Mouse (Mus musculus) lung, embryonic 14.5 days (tissue): ENCODE measurements around the gene Gm13420. TPM values are rescaled to one million over a fixed set of nuclear protein-coding genes. Genes with fewer than 3 reads are reported as not detected.

ENCODE experiments used
- ATAC-seq: fragments of 200-750 bp; cut with Nextera tagmentation; 2 replicates; pipeline ENCODE4 v1.8.0; 2017; ENCODE audit warnings: mild to moderate bottlenecking, moderate TSS enrichment, moderate library complexity; ENCODE audit not compliant: insufficient read depth
- DNase-seq: peaks from one replicate; pipeline ENCODE4 v3.0.0-alpha.2; 2015
- H3K27ac ChIP-seq: fragments of 300-500 bp; sonication (generic); 2 replicates; pipeline ENCODE4 v1.5.1; 2014; ENCODE audit warnings: low read depth, mild to moderate bottlenecking, moderate library complexity
- H3K27me3 ChIP-seq: fragments of 300-500 bp; sonication (generic); 2 replicates; pipeline ENCODE4 v1.6.1; 2014; ENCODE audit warnings: low read length, control low read depth; ENCODE audit not compliant: insufficient read depth
- H3K36me3 ChIP-seq: fragments of 300-500 bp; sonication (generic); 2 replicates; pipeline ENCODE4 v1.6.1; 2014; ENCODE audit warnings: control low read depth; ENCODE audit not compliant: insufficient read depth
- H3K4me1 ChIP-seq: fragments of 300-500 bp; sonication (generic); 2 replicates; pipeline ENCODE4 v1.6.1; 2014; ENCODE audit warnings: antibody characterized with exemption, control low read depth; ENCODE audit not compliant: insufficient read depth
- H3K4me2 ChIP-seq: fragments of 300-500 bp; sonication (generic); 2 replicates; pipeline ENCODE4 v1.6.1; 2014; ENCODE audit warnings: mild to moderate bottlenecking
- H3K4me3 ChIP-seq: fragments of 300-500 bp; sonication (generic); 2 replicates; pipeline ENCODE4 v1.5.1; 2014; ENCODE audit warnings: low read depth, low read length
- H3K9ac ChIP-seq: fragments of 300-500 bp; sonication (generic); 2 replicates; pipeline ENCODE4 v1.6.1; 2014
- H3K9me3 ChIP-seq: fragments of 300-500 bp; sonication (generic); 2 replicates; pipeline ENCODE4 v1.6.1; 2016; ENCODE audit warnings: low read depth, low read length, control low read depth
- CTCF ChIP-seq: IDR thresholded peaks from 2 replicates; pipeline ENCODE4 v1.5.1; 2016; ENCODE audit warnings: antibody characterized with exemption, low read depth
- WGBS: fragments of 180-500 bp; shearing (Covaris S2); extraction: QIAGEN DNeasy Blood & Tissue Kit; methylation state at CpG from one replicate; pipeline ENCODE4 v1.1.7; 2014; 5-methylcytosine and 5-hydroxymethylcytosine counted together
- polyA plus RNA-seq: library from polyadenylated mRNA; unstranded; fragments of >200 nt; fragmentation: Nextera tagmentation; extraction: Ambion mirVana; gene quantifications from 2 replicates; pipeline ENCODE4 v1.2.1, GENCODE M21; 2014

The Gm13420 gene
- polyA plus RNA-seq, 1 experiment from 2014 or later = 2.1 TPM

DNA sequence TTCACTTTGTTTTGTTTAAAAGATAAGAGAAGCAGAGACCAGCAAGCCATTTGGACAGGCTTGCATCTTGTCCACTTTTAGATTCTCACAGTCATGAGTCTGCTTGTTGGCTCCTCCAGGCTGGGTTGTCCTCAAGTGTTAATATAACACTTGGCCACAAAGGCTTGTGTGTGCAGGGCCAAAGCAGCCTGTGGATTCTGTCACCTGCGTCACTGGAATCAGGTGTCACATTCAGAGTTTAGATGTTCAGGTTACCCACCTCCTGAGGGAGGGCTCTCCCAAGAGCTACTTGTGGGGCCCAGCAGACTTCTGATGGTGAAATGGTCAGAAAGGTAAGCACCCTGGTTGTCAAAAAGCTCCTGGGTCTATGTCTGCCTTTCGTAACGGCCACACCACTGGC is 28.4 kb downstream of the Gm13420 start:
- H3K9me3 ChIP-seq = no peaks in the 10 kb centered on the region
- peaks cover 70% of the 10 kb centered on the region for H3K36me3 ChIP-seq
- ATAC-seq (no peak), DNase-seq (no peak)
- H3K4me3 ChIP-seq = no peak overlapping the region
- TF ChIP-seq CTCF = no peak
- 65% methylated on average over 3 of the region's 3 CpGs for WGBS
- H3K4me1 ChIP-seq = no peaks in the 10 kb centered on the region
- no peak overlapping the region for H3K9ac ChIP-seq
- H3K27ac ChIP-seq = no peak overlapping the region
- H3K27me3 ChIP-seq = no peaks in the 10 kb centered on the region
- H3K4me2 ChIP-seq = no peak overlapping the region

DNA sequence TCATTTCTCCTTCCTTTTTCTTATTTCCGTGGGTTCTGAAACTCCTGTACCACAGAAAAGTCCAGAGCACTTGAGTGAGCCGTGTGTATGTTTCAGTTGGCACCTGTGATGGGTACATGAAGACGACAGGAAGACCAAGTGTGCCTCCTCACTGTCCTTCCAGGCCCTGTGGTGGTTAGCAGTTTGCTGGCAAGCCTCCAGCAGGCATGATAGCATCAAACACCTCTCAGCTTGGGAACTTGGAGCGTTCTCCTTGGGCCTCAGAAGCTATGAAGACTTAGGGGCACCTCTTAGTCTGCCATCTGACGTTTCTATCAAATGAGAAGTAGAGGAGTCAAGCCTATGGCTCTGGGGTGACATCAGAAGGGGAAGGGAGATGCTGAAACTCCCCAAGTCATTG is 32.9 kb downstream of the Gm13420 start:
- H3K27ac ChIP-seq = no peak overlapping the region
- whole genome bisulfite sequencing = 86% methylated on average over 5 of the region's 5 CpGs
- H3K4me1 ChIP-seq = 0 out of 2 replicates have a peak, but pooled peaks cover 3% of the 10 kb centered on the region
- H3K27me3 ChIP-seq = no peaks in the 10 kb centered on the region
- H3K9me3 ChIP-seq = no peaks in the 10 kb centered on the region
- ATAC-seq (no peak), DNase-seq (no peak)
- H3K9ac ChIP-seq = no peak overlapping the region
- peaks cover 43% of the 10 kb centered on the region for H3K36me3 ChIP-seq
- no peak overlapping the region for H3K4me2 ChIP-seq
- TF ChIP-seq CTCF = no peak
- no peak overlapping the region for H3K4me3 ChIP-seq

DNA sequence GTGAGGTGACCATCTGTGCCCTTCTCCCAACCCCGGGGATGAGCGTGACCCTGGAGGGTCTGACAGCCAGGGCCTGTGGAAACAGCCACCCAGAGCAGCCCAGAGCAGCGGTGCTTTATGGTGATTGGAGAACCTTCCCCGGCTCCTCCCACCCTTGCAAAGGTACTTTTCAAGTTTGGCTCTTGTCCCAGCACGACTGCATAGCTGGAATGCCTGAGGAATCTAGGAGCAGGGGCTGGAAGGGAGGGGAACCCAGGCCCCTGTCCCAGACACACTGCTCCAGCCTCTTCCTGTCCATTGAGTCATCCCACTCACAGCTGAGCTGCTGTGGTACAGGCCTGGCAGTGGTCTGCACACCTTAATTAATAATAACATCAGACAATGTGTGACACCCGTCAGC is 34.8 kb downstream of the Gm13420 start:
- peak overlapping the region; percentile 86 for H3K27ac ChIP-seq
- peak overlapping the region; percentile 27; the same call in 1 of the 2 replicates for H3K9ac ChIP-seq
- ATAC-seq = peak; percentile 98
- WGBS = 6% methylated on average over 6 of the region's 6 CpGs
- TF ChIP-seq CTCF = no peak
- H3K4me2 ChIP-seq = peak overlapping the region; percentile 19; the same call in 1 of the 2 replicates
- peaks cover 40% of the 10 kb centered on the region; the same call in 1 of the 2 replicates for H3K36me3 ChIP-seq
- no peaks in the 10 kb centered on the region for H3K9me3 ChIP-seq
- peak; percentile 95 for DNase-seq
- H3K4me3 ChIP-seq = no peak overlapping the region
- no peaks in the 10 kb centered on the region for H3K27me3 ChIP-seq
- 0 out of 2 replicates have a peak, but pooled peaks cover 3% of the 10 kb centered on the region for H3K4me1 ChIP-seq

DNA sequence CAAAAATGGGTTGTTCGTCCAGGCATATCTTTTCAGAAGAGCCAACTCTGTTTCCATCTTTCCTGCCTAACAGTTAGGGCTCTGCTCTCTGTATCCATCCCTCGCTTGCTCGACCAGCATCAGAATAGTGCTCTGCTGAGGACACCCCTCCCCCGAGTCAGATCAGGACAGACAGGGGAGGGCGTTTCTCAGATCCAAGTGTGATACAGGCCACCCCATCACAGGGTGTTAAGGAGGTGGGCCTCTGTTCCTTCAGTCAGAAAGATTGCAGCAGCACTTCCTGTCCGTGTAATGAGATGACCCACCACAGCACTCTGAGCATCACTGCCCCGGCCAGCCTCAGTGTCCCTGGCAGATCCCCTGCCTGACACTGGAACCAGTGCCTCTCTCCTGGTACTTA is 35.3 kb downstream of the Gm13420 start:
- 0 out of 2 replicates have a peak overlapping the region, but pooled peaks have one; percentile 27 for H3K9ac ChIP-seq
- WGBS = 16% methylated on average over 7 of the region's 7 CpGs
- H3K4me2 ChIP-seq = no peak overlapping the region; the same call in 1 of the 2 replicates
- DNase-seq (peak; percentile 7), ATAC-seq (peak; percentile 35)
- no peaks in the 10 kb centered on the region for H3K9me3 ChIP-seq
- H3K27me3 ChIP-seq = no peaks in the 10 kb centered on the region
- peaks cover 40% of the 10 kb centered on the region; the same call in 1 of the 2 replicates for H3K36me3 ChIP-seq
- TF ChIP-seq CTCF = no peak
- H3K4me3 ChIP-seq = no peak overlapping the region
- peak overlapping the region; percentile 86 for H3K27ac ChIP-seq
- 0 out of 2 replicates have a peak, but pooled peaks cover 3% of the 10 kb centered on the region for H3K4me1 ChIP-seq

DNA sequence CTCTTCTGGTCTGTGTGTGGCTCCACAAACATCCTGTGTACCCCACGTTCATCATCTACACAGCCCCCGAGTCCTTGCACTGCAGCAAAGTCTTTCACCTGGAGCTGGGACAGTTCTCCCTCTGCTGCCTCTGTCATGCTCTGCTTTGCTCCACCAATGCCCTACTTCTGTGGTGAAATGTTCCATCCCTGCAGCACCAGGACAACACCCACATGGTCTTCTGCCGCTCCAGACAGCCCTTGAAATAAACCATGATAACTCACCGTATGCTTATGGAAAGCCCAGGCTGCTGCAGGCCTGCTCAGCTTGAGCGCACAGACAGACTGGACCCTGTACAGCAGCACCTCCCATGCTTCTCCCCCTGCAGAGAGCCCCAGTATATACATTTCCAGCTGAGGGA is 37.4 kb downstream of the Gm13420 start:
- ATAC-seq (no peak), DNase-seq (no peak)
- H3K9ac ChIP-seq = no peak overlapping the region
- no peak overlapping the region for H3K4me3 ChIP-seq
- H3K36me3 ChIP-seq = peaks cover 40% of the 10 kb centered on the region; the same call in 1 of the 2 replicates
- H3K4me1 ChIP-seq = 0 out of 2 replicates have a peak, but pooled peaks cover 3% of the 10 kb centered on the region
- no peaks in the 10 kb centered on the region for H3K9me3 ChIP-seq
- no peaks in the 10 kb centered on the region for H3K27me3 ChIP-seq
- no peak for TF ChIP-seq CTCF
- 74% methylated on average over 5 of the region's 5 CpGs for WGBS
- no peak overlapping the region for H3K4me2 ChIP-seq
- H3K27ac ChIP-seq = no peak overlapping the region

DNA sequence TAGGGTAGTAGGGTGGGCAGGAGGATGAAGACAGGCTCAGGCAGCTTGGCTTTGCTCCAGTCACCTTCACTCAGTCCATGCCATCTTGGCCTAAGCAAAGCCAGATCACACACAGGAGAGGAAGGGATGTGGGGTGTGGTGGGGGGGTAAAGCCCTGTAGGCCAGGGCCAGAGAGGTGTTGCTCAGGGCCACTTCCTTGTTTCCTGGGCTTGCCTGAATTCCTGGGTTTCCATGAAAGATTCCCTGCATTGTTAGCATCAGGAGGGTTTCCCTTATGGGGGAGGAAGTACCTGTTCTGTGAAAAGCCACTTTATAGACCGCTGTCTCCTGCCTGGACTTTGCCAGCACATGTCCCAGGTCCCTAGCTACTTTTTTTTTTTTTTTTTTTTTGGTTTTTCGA is 38.0 kb downstream of the Gm13420 start:
- H3K4me2 ChIP-seq = no peak overlapping the region
- no peak overlapping the region for H3K4me3 ChIP-seq
- no peaks in the 10 kb centered on the region for H3K9me3 ChIP-seq
- no peaks in the 10 kb centered on the region for H3K27me3 ChIP-seq
- H3K36me3 ChIP-seq = peaks cover 40% of the 10 kb centered on the region; the same call in 1 of the 2 replicates
- TF ChIP-seq CTCF = no peak
- no peak overlapping the region for H3K9ac ChIP-seq
- ATAC-seq (no peak), DNase-seq (no peak)
- H3K4me1 ChIP-seq = 0 out of 2 replicates have a peak, but pooled peaks cover 3% of the 10 kb centered on the region
- H3K27ac ChIP-seq = no peak overlapping the region
- 96% methylated on average over 1 of the region's 2 CpGs for WGBS

DNA sequence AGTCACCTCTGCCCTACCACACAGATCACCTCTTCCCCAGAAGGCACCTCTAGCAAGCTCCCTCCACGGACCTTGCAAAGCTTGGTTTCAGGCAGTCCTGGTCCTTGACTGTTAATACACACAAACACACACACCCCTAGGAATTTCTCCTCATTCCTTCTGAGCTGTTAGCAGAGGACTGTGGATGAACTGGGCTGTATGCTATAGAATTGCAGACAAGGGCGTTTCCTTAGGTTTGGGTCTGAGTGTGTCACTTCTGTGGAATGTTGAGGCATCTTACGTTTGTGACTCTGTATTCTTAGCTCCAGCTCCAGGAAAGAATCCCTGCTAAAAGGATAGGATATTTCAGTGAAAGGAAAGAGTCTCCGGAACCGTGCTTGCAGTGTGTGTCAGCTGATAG is 39.6 kb downstream of the Gm13420 start:
- WGBS = 76% methylated on average over 5 of the region's 5 CpGs
- Histone ChIP-seq H3K9me3 (no peaks in the 10 kb centered on the region), H3K4me1 (no peaks in the 10 kb centered on the region), H3K9ac (no peak overlapping the region), H3K36me3 (peaks cover 51% of the 10 kb centered on the region; the same call in 1 of the 2 replicates), H3K4me3 (no peak overlapping the region), H3K4me2 (no peak overlapping the region), H3K27ac (no peak overlapping the region), H3K27me3 (no peaks in the 10 kb centered on the region)
- ATAC-seq (no peak), DNase-seq (no peak)
- TF ChIP-seq CTCF = no peak
